Mouse (Mus musculus) kidney, adult 11 months (tissue): Measurements from ENCODE around the gene Hist4h4.

Experiments used
- DNase-seq: peaks from one replicate; pipeline ENCODE4 v3.0.0; 2022

Gene Hist4h4

GRCm38 (mm10) chr6:136803739-136804633 lies at the start of gene Hist4h4:
Gene Hist4h4 (minus strand): TSS chr6:136804415.
- DNase-seq: peak; percentile 93

DNA sequence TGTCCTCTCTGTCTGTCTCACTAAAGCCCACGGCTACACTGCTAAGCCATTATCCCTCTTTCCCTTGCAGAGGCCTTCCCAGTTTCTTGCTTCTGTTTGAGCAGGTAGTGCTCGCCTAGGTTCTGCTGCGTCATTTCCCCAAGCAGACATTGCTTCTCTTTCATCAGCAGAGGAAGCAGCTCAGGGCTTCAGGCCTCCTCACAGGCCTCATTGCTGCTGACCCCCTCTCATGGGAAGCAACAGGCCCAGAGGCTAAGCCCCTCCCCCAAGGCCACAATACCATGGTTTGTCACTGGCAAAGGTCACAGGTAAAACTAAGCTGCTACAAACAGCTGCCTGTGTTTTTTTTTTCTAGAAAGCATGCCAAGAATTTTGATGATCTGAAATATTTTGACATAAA lies 48.5 kb upstream of the Hist4h4 start:
- no peak for DNase-seq

DNA sequence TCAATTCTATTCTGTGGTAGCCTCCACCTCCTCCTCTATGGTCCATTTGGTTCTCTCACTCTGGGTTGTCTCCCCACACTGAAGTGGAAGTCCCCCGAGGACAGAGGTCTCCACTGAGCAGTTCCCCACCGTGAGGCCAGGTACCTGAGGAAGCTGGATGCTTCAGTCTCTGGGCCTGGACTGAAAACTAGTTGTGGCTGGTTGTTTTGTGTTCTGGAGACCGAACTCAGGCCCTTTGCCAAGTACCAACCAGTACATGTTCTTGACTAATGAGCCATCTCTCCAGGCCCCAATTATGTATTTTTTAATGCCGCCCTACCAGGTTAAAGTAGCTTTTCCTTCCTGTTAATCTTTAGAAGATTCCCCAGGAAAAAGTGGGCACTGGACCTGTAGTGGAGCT lies 48.1 kb upstream of the Hist4h4 start:
- DNase-seq: peak; percentile 41

- DNase-seq: no peak
These were observed 46.1 kb upstream of the Hist4h4 start for GRCm38 (mm10) chr6:136850267-136850666.

DNA sequence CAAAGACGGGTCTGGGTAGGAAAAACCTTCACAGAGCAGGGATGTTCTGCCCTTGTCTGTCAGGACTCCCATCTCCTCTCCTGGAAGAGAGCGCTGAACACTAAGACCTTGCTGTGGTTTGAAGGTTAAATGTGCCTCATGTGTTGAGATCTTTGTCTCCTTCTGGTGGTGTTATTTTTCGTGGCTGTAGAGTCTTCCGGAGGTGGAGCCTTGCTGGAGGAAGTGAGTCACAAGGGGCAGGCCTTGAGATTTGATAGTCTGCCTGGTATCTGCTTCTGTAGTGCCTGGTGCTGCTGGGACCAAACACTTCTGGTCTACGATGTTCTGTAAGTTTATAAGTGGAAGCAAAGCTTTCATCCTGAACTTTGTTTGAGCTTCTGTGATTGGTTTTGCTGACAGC lies 44.8 kb upstream of the Hist4h4 start:
- no peak for DNase-seq

- no peak for DNase-seq
These were observed 44.2 kb upstream of the Hist4h4 start for GRCm38 (mm10) chr6:136848399-136848798.

DNA sequence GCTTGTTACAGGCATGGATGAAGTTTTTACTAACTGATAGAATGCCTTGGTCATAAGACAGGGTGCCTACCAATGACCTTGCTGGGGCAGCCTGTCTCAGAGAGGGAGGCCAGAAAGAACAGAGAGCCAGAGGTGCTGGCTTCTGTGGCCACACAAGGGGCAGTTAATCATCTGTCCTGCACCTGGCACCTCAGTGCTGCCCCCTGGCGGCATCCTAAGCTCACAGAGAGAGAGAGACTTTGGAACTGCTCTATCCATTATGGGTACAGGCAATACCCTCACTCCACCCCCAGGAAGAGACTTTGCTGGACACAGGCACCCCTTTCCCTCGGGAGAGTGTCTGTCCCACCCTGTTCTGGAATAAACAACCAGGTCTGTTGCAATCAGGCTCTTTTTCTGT lies 43.6 kb upstream of the Hist4h4 start:
- peak; percentile 43 for DNase-seq

DNA sequence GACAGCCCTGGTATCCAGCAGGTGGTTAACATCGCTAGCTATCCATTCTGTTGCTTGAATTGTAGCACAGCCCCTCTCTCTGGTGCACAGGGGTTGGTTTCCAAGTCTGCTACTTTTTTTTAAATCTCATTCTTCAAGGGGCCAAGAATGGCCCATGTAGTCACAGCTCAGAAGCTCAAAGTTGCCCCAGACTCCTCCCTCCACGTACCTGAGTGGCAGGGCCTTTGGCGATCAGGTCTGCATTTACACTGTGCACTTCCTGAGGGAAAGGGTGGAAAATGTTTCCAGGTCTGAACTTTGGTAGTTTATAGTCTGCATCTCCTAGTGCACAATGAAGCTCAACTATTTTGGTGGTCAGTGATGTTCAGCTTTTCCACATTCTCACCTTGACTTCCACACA lies 43.1 kb upstream of the Hist4h4 start:
- DNase-seq: no peak

DNA sequence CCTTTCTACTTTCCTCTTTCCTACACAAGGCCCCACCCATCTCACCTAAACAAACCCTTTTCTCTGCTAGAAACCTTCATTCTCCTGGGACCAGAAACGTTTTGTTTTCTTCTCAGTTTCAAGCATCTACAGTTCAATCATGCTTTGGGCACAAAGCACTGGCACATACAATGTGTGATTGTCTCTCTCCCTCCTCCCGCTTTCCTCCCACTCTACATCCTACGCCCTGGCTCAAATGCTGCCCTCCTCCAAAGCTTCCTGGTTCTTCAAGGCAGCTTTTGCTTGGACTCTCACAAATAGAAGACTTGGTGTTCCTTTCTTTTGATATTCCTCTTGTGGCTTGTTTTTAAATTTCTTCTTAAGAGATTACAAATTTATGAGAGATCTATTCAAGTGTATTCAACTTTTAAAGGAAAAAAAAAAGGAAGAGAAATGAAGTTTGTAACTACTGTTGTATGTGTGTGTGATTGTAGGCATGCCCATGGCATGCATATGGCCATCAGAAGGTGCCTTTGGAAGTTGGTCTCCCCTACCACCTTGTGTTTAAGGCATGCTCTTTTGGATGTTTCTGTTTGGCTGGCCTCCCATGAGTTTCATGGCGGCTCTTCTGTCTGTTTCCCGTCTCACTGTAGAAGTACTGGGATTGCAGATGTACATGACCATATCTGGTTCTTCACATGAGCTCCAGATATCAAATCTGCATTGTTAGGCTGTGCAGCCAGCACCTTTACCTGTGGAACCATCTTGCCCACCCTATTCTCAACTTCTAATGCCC lies 41.7 kb upstream of the Hist4h4 start:
- no peak for DNase-seq

- DNase-seq: no peak
These were observed 40.7 kb upstream of the Hist4h4 start for GRCm38 (mm10) chr6:136844903-136845302.

DNA sequence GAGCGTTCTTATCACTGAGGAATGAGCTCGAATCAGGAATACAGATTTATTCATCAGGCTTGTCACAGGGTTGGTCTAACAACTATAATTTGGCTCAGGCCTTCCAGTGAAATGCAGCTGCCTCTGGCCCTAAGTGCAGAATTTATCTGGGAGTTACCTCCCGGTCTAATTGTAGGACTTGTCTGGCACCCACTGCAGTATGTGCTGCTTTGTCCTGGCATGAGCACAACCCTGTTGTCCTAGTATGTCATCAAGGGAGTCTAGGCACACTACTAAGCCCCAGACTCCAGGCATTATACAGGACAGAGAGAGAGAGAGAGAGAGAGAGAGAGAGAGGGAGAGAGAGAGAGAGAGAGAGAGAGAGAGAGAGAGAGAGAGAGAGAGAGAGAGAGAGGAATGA lies 33.1 kb upstream of the Hist4h4 start:
- no peak for DNase-seq

DNA sequence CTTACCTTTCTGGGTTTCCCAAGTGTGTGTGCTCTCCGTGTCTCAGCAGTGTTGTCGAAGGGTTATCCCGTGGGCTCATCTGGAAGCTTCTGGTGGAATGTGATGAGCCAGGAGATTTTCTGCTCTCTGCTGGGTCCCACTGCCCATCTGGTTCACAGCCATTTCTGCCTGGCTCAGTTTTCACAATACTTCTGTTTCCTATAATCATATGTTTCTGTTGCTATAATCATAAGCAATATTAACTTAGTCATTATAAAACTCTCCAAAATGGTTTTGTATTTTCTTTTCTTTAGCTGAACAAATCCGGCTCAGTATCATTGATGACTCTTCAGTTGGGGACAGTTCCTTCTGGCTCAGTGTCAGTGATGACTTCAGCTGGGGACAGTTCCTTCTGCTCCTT lies 31.1 kb upstream of the Hist4h4 start, which contains the start of gene Smco3:
TSS of gene Smco3 (minus strand) at position 101 of the 400 bp plus-strand sequence.
- no peak for DNase-seq

DNA sequence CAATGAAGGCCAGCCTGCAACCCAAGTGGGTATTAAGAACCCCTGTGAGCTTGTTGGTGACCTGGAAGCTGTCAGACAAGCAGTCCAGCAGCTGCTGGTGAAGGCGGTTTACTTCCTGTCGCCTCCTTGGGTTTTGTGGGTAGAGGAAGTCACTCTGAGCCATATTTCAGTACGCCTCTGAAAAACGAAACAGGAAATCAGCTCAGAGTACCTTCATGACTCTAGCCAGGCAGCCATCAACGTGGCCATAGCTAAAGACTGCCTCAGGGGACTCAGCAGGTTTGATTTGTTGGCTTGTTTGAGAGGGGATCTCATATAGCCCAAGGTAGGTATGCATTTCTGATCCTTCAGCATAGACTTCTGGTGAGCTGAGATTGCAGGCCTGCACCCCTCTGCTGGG lies 27.5 kb upstream of the Hist4h4 start:
- no peak for DNase-seq

- DNase-seq: no peak
These were observed 24.5 kb upstream of the Hist4h4 start for GRCm38 (mm10) chr6:136828681-136829080.

GRCm38 (mm10) chr6:136827881-136828561 lies 23.8 kb upstream of the Hist4h4 start, which contains the start of gene Wbp11:
Gene Wbp11 (minus strand): TSS chr6:136828233.
- DNase-seq: peak; percentile 97

DNA sequence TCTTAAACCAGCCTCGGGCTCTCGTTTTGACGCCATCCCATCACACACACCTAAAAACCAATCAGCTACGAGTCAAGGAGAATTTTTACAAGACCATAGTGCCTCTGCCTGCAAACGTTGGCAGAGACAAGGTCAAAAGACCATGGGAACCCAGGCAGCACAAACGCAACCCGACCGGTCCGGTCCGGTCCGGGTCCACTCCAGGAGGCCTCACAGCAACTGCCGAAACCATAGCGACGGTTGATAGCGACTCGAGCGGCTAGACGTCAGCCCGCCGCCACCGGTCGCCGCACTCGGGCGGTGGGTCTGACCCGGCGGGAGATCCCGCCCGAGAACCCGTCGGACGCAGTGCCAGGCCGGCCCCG lies 23.3 kb upstream of the Hist4h4 start, which contains the start of gene BC049715:
TSS of gene BC049715 (plus strand) at position 111 of the 365 bp plus-strand sequence.
- no peak for DNase-seq

- DNase-seq: no peak
These were observed 22.9 kb upstream of the Hist4h4 start for GRCm38 (mm10) chr6:136827116-136827515.

GRCm38 (mm10) chr6:136824987-136825386 lies 20.8 kb upstream of the Hist4h4 start:
- no peak for DNase-seq

DNA sequence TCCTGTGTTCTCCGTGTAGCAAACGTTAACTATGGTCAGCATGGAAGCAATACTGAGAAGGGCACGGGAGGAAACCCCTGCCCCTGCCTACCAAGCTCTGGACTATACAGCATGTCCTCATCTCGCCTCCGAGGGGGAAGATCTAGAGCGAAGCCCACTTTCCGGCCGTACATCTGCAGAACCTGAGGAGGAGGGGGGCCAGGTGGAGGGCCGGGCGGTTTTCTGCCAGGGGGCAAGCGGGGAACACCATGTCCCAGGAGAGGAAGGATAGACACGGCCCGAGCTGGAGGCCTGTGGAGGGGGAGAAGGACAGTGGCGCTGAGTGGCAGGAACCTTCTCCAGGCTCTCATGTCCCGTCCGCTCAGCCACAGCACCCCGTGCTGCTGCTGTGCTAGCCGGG lies 16.9 kb upstream of the Hist4h4 start:
- DNase-seq: no peak

DNA sequence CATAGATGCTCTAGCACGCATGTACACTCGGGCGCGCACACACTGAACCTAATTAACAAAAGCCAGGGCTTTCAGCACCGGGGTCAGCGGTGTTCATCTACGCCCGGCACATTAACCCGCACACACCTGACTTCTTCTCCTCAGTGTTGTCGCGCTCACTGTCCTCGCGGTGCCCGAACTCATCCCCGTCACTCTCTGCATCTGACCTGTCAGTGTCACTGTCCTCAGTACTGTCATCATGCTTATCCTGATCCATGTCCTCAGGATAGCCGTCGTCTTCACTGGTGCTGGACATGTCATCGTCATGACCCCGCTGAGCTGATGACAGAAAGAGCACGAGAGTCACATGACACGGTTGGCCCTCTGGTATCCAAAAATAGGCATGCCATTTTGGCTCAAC lies 16.2 kb upstream of the Hist4h4 start:
- no peak for DNase-seq

- DNase-seq: no peak
These were observed 13.3 kb upstream of the Hist4h4 start for GRCm38 (mm10) chr6:136817549-136817948.

DNA sequence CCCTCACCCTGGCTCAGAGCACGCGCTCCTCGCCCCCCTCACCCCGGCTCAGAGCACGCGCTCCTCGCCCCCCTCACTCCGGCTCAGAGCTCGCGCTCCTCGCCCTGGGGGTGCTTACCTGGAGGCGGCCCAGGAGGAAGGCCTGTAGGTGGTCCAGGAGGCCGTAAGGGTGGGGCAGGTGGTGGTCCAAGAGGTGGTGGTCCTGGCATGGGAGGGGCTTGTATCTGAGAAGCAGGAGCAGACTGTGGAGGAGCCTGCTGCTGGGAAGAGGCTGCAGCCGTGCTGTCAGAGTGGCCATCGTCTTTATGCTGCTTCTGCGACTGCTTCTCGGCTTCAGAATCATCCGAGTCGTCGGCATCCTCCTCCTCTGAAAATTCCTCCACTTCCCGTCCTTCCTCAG lies 12.6 kb upstream of the Hist4h4 start:
- DNase-seq: no peak

- DNase-seq: no peak
These were observed 11.2 kb upstream of the Hist4h4 start for GRCm38 (mm10) chr6:136815381-136815780.
